Mouse (Mus musculus): Measurements from ENCODE around the gene Dlg5. TPM values are rescaled to one million over a fixed set of nuclear protein-coding genes. Genes with fewer than 3 reads are reported as not detected.

The Dlg5 gene
- polyA plus RNA-seq, 1 experiment from 2014 or later: 19.3 TPM

GRCm38 (mm10) chr14:24222759-24223158 is 23.0 kb downstream of the Dlg5 start:
- DNase-seq (ENCODE audit: low spot score, missing footprints): no peak
- Histone ChIP-seq H3K27me3 (ENCODE audit: control insufficient read depth, insufficient read depth, low read length) (no peaks in the 10 kb centered on the region), H3K9ac (ENCODE audit: low read length) (no peak overlapping the region), H3K4me1 (ENCODE audit: control insufficient read depth, insufficient read depth, low read length) (peaks cover 5% of the 10 kb centered on the region; the same call in 1 of the 2 replicates), H3K9me3 (ENCODE audit: control insufficient read depth, low read length) (no peaks in the 10 kb centered on the region), H3K4me3 (ENCODE audit: low read depth, low read length) (no peak overlapping the region), H3K4me2 (no peak overlapping the region), H3K27ac (ENCODE audit: low read depth, low read length) (no peak overlapping the region), H3K36me3 (ENCODE audit: control insufficient read depth, insufficient read depth, low read length) (no peaks in the 10 kb centered on the region)
- 40% methylated on average over 3 of the region's 3 CpGs for WGBS
- ATAC-seq (ENCODE audit: low FRiP score): no peak

- Histone ChIP-seq H3K4me1 (ENCODE audit: control insufficient read depth, insufficient read depth, low read length) (peaks cover 5% of the 10 kb centered on the region; the same call in 1 of the 2 replicates), H3K4me3 (ENCODE audit: low read depth, low read length) (no peak overlapping the region), H3K9ac (ENCODE audit: low read length) (no peak overlapping the region), H3K27ac (ENCODE audit: low read depth, low read length) (no peak overlapping the region), H3K4me2 (no peak overlapping the region), H3K27me3 (ENCODE audit: control insufficient read depth, insufficient read depth, low read length) (no peaks in the 10 kb centered on the region), H3K9me3 (ENCODE audit: control insufficient read depth, low read length) (no peaks in the 10 kb centered on the region), H3K36me3 (ENCODE audit: control insufficient read depth, insufficient read depth, low read length) (no peaks in the 10 kb centered on the region)
- WGBS: 70% methylated on average over 3 of the region's 3 CpGs
- DNase-seq (ENCODE audit: low spot score, missing footprints): no peak
- ATAC-seq (ENCODE audit: low FRiP score): no peak
Observed at GRCm38 (mm10) chr14:24222273-24222672, 23.4 kb downstream of the Dlg5 start.

GRCm38 (mm10) chr14:24217362-24217722 is 28.4 kb downstream of the Dlg5 start:
- no peak for ATAC-seq (ENCODE audit: low FRiP score)
- no peak for DNase-seq (ENCODE audit: low spot score, missing footprints)
- Histone ChIP-seq H3K9me3 (ENCODE audit: control insufficient read depth, low read length) (no peaks in the 10 kb centered on the region), H3K27me3 (ENCODE audit: control insufficient read depth, insufficient read depth, low read length) (no peaks in the 10 kb centered on the region), H3K4me2 (no peak overlapping the region), H3K4me1 (ENCODE audit: control insufficient read depth, insufficient read depth, low read length) (peaks cover 9% of the 10 kb centered on the region), H3K9ac (ENCODE audit: low read length) (no peak overlapping the region), H3K4me3 (ENCODE audit: low read depth, low read length) (no peak overlapping the region), H3K36me3 (ENCODE audit: control insufficient read depth, insufficient read depth, low read length) (no peaks in the 10 kb centered on the region), H3K27ac (ENCODE audit: low read depth, low read length) (no peak overlapping the region)
- WGBS: 73% methylated on average over 8 of the region's 8 CpGs

- WGBS: 64% methylated on average over 11 of the region's 11 CpGs
Observed at GRCm38 (mm10) chr14:24216678-24217361, 28.9 kb downstream of the Dlg5 start.

GRCm38 (mm10) chr14:24216064-24216463 is 29.7 kb downstream of the Dlg5 start:
- no peaks in the 10 kb centered on the region for H3K9me3 ChIP-seq (ENCODE audit: control insufficient read depth, low read length)
- H3K4me3 ChIP-seq (ENCODE audit: low read depth, low read length): no peak overlapping the region
- H3K9ac ChIP-seq (ENCODE audit: low read length): no peak overlapping the region
- no peak for ATAC-seq (ENCODE audit: low FRiP score)
- H3K4me2 ChIP-seq: no peak overlapping the region
- 67% methylated on average over 4 of the region's 4 CpGs for WGBS
- H3K27ac ChIP-seq (ENCODE audit: low read depth, low read length): no peak overlapping the region
- no peaks in the 10 kb centered on the region for H3K27me3 ChIP-seq (ENCODE audit: control insufficient read depth, insufficient read depth, low read length)
- H3K36me3 ChIP-seq (ENCODE audit: control insufficient read depth, insufficient read depth, low read length): no peaks in the 10 kb centered on the region
- H3K4me1 ChIP-seq (ENCODE audit: control insufficient read depth, insufficient read depth, low read length): peaks cover 9% of the 10 kb centered on the region
- DNase-seq (ENCODE audit: low spot score, missing footprints): no peak

More at GRCm38 (mm10) chr14:24216678-24217361, 28.9 kb downstream of the Dlg5 start:
- Histone ChIP-seq H3K36me3 (ENCODE audit: control insufficient read depth, insufficient read depth, low read length) (no peaks in the 10 kb centered on the region), H3K4me2 (no peak overlapping the region), H3K27ac (ENCODE audit: low read depth, low read length) (no peak overlapping the region), H3K27me3 (ENCODE audit: control insufficient read depth, insufficient read depth, low read length) (no peaks in the 10 kb centered on the region), H3K4me3 (ENCODE audit: low read depth, low read length) (no peak overlapping the region), H3K4me1 (ENCODE audit: control insufficient read depth, insufficient read depth, low read length) (peaks cover 9% of the 10 kb centered on the region), H3K9me3 (ENCODE audit: control insufficient read depth, low read length) (no peaks in the 10 kb centered on the region), H3K9ac (ENCODE audit: low read length) (no peak overlapping the region)
- ATAC-seq (ENCODE audit: low FRiP score): no peak
- no peak for DNase-seq (ENCODE audit: low spot score, missing footprints)

- no peak overlapping the region for H3K4me3 ChIP-seq (ENCODE audit: low read depth, low read length)
- no peak overlapping the region for H3K27ac ChIP-seq (ENCODE audit: low read depth, low read length)
- 69% methylated on average over 9 of the region's 9 CpGs for WGBS
- no peaks in the 10 kb centered on the region for H3K36me3 ChIP-seq (ENCODE audit: control insufficient read depth, insufficient read depth, low read length)
- DNase-seq (ENCODE audit: low spot score, missing footprints): no peak
- no peak for ATAC-seq (ENCODE audit: low FRiP score)
- peaks cover 6% of the 10 kb centered on the region for H3K4me1 ChIP-seq (ENCODE audit: control insufficient read depth, insufficient read depth, low read length)
- no peaks in the 10 kb centered on the region for H3K27me3 ChIP-seq (ENCODE audit: control insufficient read depth, insufficient read depth, low read length)
- no peak overlapping the region for H3K9ac ChIP-seq (ENCODE audit: low read length)
- H3K4me2 ChIP-seq: no peak overlapping the region
- H3K9me3 ChIP-seq (ENCODE audit: control insufficient read depth, low read length): no peaks in the 10 kb centered on the region
Observed at GRCm38 (mm10) chr14:24214436-24214835, 31.3 kb downstream of the Dlg5 start.

- peaks cover 5% of the 10 kb centered on the region for H3K4me1 ChIP-seq (ENCODE audit: control insufficient read depth, insufficient read depth, low read length)
- DNase-seq (ENCODE audit: low spot score, missing footprints) (no peak), ATAC-seq (ENCODE audit: low FRiP score) (no peak)
- H3K27me3 ChIP-seq (ENCODE audit: control insufficient read depth, insufficient read depth, low read length): no peaks in the 10 kb centered on the region
- WGBS: 81% methylated on average over 2 of the region's 2 CpGs
- no peak overlapping the region for H3K9ac ChIP-seq (ENCODE audit: low read length)
- no peaks in the 10 kb centered on the region for H3K36me3 ChIP-seq (ENCODE audit: control insufficient read depth, insufficient read depth, low read length)
- no peak overlapping the region for H3K4me3 ChIP-seq (ENCODE audit: low read depth, low read length)
- no peaks in the 10 kb centered on the region for H3K9me3 ChIP-seq (ENCODE audit: control insufficient read depth, low read length)
- no peak overlapping the region for H3K4me2 ChIP-seq
- H3K27ac ChIP-seq (ENCODE audit: low read depth, low read length): no peak overlapping the region
Observed at GRCm38 (mm10) chr14:24213336-24213735, 32.4 kb downstream of the Dlg5 start.

- Histone ChIP-seq H3K4me1 (ENCODE audit: control insufficient read depth, insufficient read depth, low read length) (peaks cover 5% of the 10 kb centered on the region), H3K4me2 (no peak overlapping the region), H3K27me3 (ENCODE audit: control insufficient read depth, insufficient read depth, low read length) (no peaks in the 10 kb centered on the region), H3K4me3 (ENCODE audit: low read depth, low read length) (no peak overlapping the region), H3K9me3 (ENCODE audit: control insufficient read depth, low read length) (no peaks in the 10 kb centered on the region), H3K27ac (ENCODE audit: low read depth, low read length) (no peak overlapping the region), H3K9ac (ENCODE audit: low read length) (no peak overlapping the region), H3K36me3 (ENCODE audit: control insufficient read depth, insufficient read depth, low read length) (no peaks in the 10 kb centered on the region)
- WGBS: 53% methylated on average over 5 of the region's 5 CpGs
- DNase-seq (ENCODE audit: low spot score, missing footprints): no peak
- ATAC-seq (ENCODE audit: low FRiP score): no peak
Observed at GRCm38 (mm10) chr14:24212861-24213260, 32.9 kb downstream of the Dlg5 start.

GRCm38 (mm10) chr14:24207360-24207752 is 38.4 kb downstream of the Dlg5 start:
- H3K27ac ChIP-seq (ENCODE audit: low read depth, low read length): no peak overlapping the region
- no peaks in the 10 kb centered on the region for H3K36me3 ChIP-seq (ENCODE audit: control insufficient read depth, insufficient read depth, low read length)
- DNase-seq (ENCODE audit: low spot score, missing footprints) (no peak), ATAC-seq (ENCODE audit: low FRiP score) (no peak)
- H3K4me3 ChIP-seq (ENCODE audit: low read depth, low read length): no peak overlapping the region
- H3K4me1 ChIP-seq (ENCODE audit: control insufficient read depth, insufficient read depth, low read length): peaks cover 10% of the 10 kb centered on the region
- H3K9ac ChIP-seq (ENCODE audit: low read length): no peak overlapping the region
- no peaks in the 10 kb centered on the region for H3K27me3 ChIP-seq (ENCODE audit: control insufficient read depth, insufficient read depth, low read length)
- 86% methylated on average over 13 of the region's 13 CpGs for WGBS
- no peak overlapping the region for H3K4me2 ChIP-seq
- no peaks in the 10 kb centered on the region for H3K9me3 ChIP-seq (ENCODE audit: control insufficient read depth, low read length)

All from midbrain, embryonic 11.5 days (tissue).